In the genomic region with DNA sequence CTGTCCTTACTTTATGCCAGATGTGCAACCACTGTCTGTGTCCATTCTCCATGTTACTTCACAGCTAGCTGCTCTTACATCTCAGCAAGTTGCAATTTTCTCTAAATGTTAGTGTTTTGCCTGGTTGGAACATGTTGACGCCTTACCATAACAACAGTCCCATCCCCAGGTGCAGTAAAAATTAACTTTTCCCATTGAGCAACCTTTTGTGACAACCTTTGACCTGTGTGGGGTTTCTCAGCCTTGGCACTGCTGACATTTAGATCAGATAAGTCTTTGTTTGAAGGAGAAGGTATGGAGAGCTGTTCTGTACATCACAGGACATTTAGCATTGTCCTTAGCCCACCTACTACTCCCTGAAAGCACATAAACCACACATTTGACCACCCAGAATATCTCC, we compare ENCODE assay signal across 13 mouse cellular contexts.
"Had no signal": no experiment of that assay in that cellular context is flagged by ENCODE, and none has a peak within 500 bp of the region (broad histone marks: within the 10 kb centered on the region; RNA-seq: fewer than 3 reads in every experiment).

No protein-coding gene starts in this region.

- H3K4me2 ChIP-seq: midbrain, embryonic 12.5 days; neural tube, embryonic 15.5 days had no signal

- DNase-seq: kidney, postnatal 25 days; lung, adult 18-20 months; right cerebral cortex, postnatal 4 days; spleen, adult 18-20 months; thymus, adult 18-20 months; thymus, postnatal 14 days had no signal

- H3K9me3 ChIP-seq: limb, embryonic 10.5 days; midbrain, embryonic 12.5 days; neural tube, embryonic 15.5 days had no signal

- H3K4me1 ChIP-seq: limb, embryonic 10.5 days had no signal

- H3K27ac ChIP-seq: limb, embryonic 10.5 days; neural tube, embryonic 15.5 days had no signal

- H3K9ac ChIP-seq: midbrain, embryonic 12.5 days; neural tube, embryonic 15.5 days had no signal

- ATAC-seq: inflammation-experienced regulatory T-cells, adult 6 months; intestine, postnatal 0 days had no signal

- H3K4me3 ChIP-seq: left cerebral cortex, adult 2 months; limb, embryonic 10.5 days; midbrain, embryonic 12.5 days; myocyte; neural tube, embryonic 15.5 days had no signal

- H3K27me3 ChIP-seq: midbrain, embryonic 12.5 days; neural tube, embryonic 15.5 days had no signal
